Mouse (Mus musculus): ENCODE results near the gene Atad2b.
"Not testable (repeated sequence)": the region's sequence is repeated elsewhere in the genome, so short reads cannot be mapped to it uniquely, and the experiment has no call there.

The Atad2b gene

DNA sequence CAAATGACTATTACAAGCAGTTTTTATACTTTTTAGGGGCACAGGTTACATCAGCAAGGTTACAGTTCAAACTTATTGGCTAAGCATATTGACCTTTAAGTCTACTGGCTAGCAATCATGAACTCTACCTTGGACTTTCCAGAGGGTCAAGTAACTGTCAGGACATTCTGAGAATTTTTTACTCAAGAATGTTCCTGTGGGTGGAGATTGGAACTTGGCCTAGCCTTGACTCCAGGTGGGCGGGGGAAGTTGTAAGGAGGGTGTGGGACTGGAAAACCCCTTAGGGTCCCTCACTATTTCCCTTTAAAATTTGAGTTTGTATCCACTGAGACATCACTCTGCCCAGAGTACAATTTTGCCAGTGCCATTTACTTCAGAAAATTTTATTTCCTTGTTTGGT is 6.7 kb upstream of the Atad2b start:
- DNase-seq (ENCODE audit: low read depth, low spot score): not testable (repeated sequence)

DNA sequence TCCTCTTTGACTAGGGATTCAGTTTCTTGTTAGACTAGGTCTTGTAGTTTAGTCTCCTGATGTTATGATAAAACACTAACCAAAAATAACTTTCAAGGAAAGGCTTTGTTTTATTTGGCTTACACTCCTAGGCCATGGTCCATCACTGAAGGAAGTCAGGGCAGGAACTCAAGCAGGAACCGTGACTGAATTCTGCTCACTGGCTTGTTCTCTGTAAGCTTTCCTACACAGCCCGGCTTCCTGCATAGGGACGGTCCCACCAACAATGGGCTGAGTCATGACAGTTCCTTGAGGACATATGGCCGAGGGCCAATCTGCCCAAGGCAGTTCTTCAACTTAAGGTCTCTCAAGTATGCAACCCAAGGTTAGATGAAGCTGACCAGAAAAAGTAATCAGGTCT is 5.4 kb upstream of the Atad2b start:
- DNase-seq (ENCODE audit: low read depth, low spot score): no peak

DNA sequence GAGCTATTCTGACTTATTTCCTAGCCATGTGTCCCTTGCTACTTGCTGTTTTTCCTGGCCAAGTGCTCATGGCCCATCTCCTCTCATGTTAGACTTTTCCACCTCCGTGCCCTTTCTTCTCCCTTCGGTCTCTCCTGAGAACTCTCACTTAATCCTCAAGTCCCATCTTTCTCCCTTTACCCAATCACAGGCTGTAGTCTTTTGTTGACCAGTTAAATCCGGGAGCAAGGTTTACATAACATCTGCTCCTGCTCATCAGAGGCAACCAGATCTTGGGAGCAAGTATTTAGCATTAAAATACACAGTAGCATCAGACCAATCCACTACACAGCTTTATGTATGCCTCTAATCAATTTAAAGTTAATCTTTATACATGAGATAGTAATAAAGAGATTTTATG is 2.7 kb upstream of the Atad2b start:
- DNase-seq (ENCODE audit: low read depth, low spot score): no peak

- no peak for DNase-seq (ENCODE audit: low read depth, low spot score)
These were observed 2.2 kb upstream of the Atad2b start for GRCm38 (mm10) chr12:4914944-4915343.

DNA sequence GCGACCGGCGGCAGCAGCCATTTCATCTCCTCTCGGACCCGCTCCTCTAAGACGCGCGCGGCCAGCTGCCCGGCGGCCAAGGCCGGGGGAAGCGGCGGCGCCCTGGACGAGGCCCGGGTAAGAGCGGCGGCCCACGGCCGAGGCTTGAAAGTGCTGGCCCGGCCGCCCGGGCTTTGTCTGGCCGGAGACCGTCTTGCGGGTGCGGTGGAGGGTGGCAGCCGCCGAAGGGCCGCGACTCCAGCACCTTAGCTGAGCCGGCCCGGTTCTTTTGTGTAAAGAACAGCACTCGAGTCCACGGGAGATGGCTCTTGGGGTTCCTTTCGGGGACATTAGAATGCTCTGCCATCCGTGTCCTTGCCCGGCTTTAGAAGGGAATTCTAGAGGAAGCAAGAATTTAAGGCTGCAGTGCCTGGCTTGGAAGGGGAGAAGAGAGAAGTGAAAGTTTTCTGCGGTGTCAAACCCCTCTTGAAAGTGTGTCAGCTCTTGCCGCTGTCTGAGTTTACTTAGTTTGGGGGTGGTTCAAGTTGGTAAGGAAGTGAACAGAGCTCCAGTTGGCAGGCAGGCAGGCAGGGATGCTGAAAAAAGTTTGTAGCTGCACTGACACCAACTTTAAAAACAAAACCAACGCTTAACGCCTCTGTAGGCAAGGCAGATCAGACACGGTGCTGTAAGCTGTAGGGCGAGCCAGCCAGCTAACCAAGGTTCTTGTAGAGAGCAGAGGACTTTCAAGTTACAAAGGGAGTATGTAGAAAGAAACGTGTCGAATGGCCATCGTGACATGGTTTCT is 845 bp downstream of the Atad2b start:
- peak; percentile 78 for DNase-seq (ENCODE audit: low read depth, low spot score)

DNA sequence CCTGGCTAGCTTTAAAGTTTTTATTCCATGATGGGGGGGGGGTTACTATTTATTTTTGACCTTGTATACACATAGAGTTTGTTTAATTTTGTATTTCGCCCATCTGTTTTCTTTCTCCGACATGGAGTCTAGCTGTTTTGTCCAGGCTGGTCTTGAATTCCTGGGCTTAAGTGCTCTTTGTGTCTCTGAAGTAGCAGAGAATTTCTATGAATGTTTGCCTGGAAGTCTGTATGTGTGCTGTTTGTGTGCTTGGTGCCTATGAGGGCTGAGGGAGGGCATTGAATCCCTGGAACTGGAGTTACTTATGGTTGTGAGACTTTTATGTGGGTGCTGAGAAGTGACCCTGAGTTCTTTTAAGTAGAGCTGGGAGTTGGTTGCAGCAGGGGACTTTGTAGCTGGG is 11.0 kb downstream of the Atad2b start:
- no peak for DNase-seq (ENCODE audit: low read depth, low spot score)

DNA sequence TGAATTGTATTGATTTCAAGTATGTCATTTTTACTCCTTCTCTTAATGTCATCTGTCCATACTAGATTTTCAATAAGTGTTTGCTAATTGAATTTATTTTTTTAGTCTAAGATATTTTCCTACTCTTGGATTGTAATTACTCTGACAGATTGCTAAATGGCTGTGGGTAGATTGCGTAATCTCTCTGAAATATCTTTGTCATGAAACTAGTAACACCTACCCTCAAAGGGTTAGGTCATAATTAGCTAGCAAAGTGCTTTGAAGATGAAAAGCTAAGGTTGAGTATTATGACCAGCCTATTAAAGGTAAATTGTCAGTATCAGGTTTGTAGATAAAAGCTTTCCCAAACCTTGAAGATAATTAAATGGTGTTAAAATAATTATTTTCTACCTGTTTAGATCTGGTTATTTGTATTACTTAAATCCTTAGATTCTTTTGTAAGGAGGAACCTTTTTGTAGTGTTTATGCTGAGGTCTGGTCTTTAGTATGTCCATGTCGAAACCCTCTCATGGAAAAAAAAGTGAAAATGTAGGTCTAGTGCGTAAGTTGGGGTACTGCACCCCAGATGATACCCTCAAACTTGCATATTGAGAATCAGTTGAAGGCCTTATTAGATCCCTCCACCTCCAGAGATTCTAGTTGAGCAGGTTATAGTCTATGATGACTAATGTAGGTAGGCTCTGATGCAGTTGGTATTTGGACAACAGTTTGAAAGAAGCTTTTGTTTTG is 13.8 kb downstream of the Atad2b start:
- DNase-seq (ENCODE audit: low read depth, low spot score): no peak

GRCm38 (mm10) chr12:4952272-4952671 is 35.1 kb downstream of the Atad2b start:
- no peak for DNase-seq (ENCODE audit: low read depth, low spot score)

GRCm38 (mm10) chr12:4953156-4953555 is 36.0 kb downstream of the Atad2b start:
- no peak for DNase-seq (ENCODE audit: low read depth, low spot score)

- peak; percentile 84 for DNase-seq (ENCODE audit: low read depth, low spot score)
These were observed 55.8 kb downstream of the Atad2b start for GRCm38 (mm10) chr12:4972939-4973338.

GRCm38 (mm10) chr12:4978324-4978723 is 61.2 kb downstream of the Atad2b start:
- no peak for DNase-seq (ENCODE audit: low read depth, low spot score)

- no peak for DNase-seq (ENCODE audit: low read depth, low spot score)
These were observed 79.8 kb downstream of the Atad2b start for GRCm38 (mm10) chr12:4996981-4997380.

GRCm38 (mm10) chr12:5005338-5005737 is 88.2 kb downstream of the Atad2b start:
- DNase-seq (ENCODE audit: low read depth, low spot score): no peak

DNA sequence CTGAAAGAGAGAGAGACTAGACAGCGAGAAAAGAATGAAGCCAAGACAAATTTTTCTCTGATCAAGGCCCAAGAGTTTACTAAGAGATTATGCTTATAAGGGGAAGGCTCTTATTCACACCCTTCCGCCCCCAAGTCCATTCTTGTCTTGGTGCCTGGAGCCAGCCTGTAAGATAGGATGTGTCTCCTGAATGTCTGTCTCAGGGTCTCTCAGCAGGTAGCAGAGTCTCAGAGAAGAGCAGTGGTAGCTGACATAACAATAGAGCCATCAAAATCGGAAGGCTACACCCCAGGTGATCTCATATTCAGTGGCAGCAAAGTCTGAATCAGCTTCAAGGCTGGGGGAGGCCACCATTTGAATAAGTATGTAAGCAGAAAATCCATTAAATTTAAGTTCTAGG is 88.6 kb downstream of the Atad2b start:
- not testable (repeated sequence) for DNase-seq (ENCODE audit: low read depth, low spot score)

- DNase-seq (ENCODE audit: low read depth, low spot score): not testable (repeated sequence)
These were observed 91.5 kb downstream of the Atad2b start for GRCm38 (mm10) chr12:5008638-5009037.

DNA sequence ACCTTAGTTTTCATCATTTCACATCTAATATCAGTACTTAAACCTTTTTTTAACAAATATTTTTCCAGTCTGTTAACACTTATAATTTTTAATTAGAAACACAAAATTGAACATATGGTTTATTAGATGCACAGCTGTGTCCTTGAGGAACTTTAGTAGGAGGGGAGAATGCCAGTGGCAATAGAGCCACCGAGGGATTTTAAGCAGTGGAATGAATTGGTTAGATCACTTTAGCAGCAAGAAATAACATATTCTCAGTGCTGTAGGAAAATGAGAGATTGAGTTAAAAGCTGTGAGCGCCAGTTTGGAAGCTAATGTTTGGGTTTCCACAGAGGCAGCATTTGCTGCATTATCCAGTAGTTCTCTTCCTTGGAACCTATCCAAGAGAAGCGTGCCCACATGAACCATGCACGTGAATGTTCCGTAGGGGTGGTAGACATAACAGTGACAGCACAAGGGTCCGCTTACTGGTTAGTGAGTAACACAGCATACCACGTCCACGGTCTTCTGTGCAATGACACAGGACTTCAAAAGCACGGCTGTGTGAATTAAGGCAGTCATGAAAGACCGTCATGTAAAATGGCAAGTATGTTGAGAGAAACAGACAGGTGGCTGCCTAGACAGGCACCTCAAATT is 108.2 kb downstream of the Atad2b start:
- DNase-seq (ENCODE audit: low read depth, low spot score): no peak

GRCm38 (mm10) chr12:5029035-5029434 is 111.9 kb downstream of the Atad2b start:
- DNase-seq (ENCODE audit: low read depth, low spot score): no peak

DNA sequence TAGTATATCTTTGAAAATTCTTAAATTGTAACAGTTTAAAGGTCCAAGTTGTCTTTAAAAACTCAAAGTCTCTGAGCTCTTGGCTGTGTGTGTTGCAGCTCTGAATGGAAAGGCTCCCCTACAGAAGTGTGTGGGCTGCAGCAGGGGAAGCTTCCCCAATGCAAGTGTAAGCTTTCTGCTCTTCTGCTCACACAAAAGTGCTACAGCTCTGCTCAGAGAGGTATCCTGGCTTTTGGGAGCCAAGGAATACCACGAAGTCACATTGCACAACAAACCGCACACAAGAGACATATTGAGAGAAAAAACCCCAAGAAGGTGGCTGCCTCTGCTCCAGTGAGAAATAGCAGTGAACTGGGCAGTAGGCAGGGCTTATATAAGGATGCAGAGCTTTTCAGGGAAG is 120.9 kb downstream of the Atad2b start:
- no peak for DNase-seq (ENCODE audit: low read depth, low spot score)

- DNase-seq (ENCODE audit: low read depth, low spot score): no peak
These were observed 127.0 kb downstream of the Atad2b start for GRCm38 (mm10) chr12:5044141-5044540.

GRCm38 (mm10) chr12:5048104-5048503 is 131.0 kb downstream of the Atad2b start:
- no peak for DNase-seq (ENCODE audit: low read depth, low spot score)

DNA sequence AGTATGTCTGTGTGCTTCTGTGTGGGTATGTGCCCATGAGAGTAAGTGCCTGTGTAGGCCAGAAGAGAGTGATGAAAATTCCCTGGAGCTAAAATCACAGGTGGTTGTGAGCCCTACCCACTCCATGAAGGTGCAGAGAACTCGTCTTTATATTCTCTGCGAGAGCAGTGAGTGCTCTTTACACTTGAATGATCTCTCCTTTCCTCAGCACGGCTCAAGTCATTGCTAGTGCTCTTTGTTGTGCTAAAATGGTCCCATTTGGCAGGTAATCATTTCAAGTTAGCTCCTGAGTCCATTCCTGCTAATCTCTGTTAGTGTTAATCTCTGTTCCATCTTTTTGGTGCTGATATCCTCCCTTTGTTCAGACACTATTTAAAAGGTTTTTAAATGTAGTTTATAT is 150.4 kb downstream of the Atad2b start:
- no peak for DNase-seq (ENCODE audit: low read depth, low spot score)

DNA sequence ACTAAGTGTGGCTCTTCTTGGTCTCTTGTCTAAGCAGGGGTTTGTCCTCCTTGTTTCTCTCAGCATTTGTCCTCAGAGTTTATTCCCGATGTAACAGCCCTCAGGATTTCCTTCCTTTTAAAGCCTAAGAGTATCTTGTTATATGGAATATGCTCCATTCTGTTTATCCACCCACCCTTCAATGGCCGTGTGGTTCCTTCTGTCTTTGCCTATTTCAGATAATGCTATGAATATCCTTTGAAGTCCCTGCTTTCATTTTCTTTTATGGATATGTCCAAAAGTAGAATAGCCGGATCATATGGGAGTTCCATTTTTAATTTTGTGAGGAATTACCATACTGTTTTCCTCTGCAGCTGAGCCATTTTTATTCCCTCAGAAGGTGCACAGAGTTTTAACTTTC is 153.0 kb downstream of the Atad2b start:
- DNase-seq (ENCODE audit: low read depth, low spot score): no peak

GRCm38 (mm10) chr12:5073191-5073590 is 156.0 kb downstream of the Atad2b start:
- DNase-seq (ENCODE audit: low read depth, low spot score): no peak

Data from CD4-positive, CD25-positive, alpha-beta regulatory T cell, adult 2 months (primary cell).